Mouse (Mus musculus) liver, embryonic 12.5 days (tissue): Measurements from ENCODE around the gene Cdkn2aipnl. TPM values are rescaled to one million over a fixed set of nuclear protein-coding genes. Genes with fewer than 3 reads are reported as not detected.

ENCODE experiments used
- ATAC-seq: fragments of 200-750 bp; cut with Nextera tagmentation; 2 replicates; pipeline ENCODE4 v1.8.0; 2017; ENCODE audit warnings: moderate number of reproducible peaks, mild to moderate bottlenecking, moderate library complexity
- H3K27ac ChIP-seq: fragments of 300-500 bp; sonication (generic); 2 replicates; pipeline ENCODE4 v1.5.1; 2016; ENCODE audit warnings: mild to moderate bottlenecking
- H3K27me3 ChIP-seq: fragments of 300-500 bp; sonication (generic); replicated peaks from 2 replicates; pipeline ENCODE4 v1.6.1; 2016; ENCODE audit warnings: mild to moderate bottlenecking, moderate library complexity
- H3K36me3 ChIP-seq: fragments of 300-500 bp; sonication (generic); 2 replicates; pipeline ENCODE4 v1.6.1; 2016; ENCODE audit warnings: mild to moderate bottlenecking, moderate library complexity
- H3K4me1 ChIP-seq: fragments of 300-500 bp; sonication (generic); 2 replicates; pipeline ENCODE4 v1.6.1; 2016
- H3K4me2 ChIP-seq: fragments of 300-500 bp; sonication (generic); 2 replicates; pipeline ENCODE4 v1.6.1; 2016; ENCODE audit warnings: mild to moderate bottlenecking, moderate library complexity
- H3K4me3 ChIP-seq: fragments of 300-500 bp; sonication (generic); 2 replicates; pipeline ENCODE4 v1.5.1; 2016; ENCODE audit warnings: mild to moderate bottlenecking, moderate library complexity
- H3K9ac ChIP-seq: fragments of 300-500 bp; sonication (generic); 2 replicates; pipeline ENCODE4 v1.6.1; 2016; ENCODE audit warnings: mild to moderate bottlenecking, moderate library complexity
- H3K9me3 ChIP-seq: fragments of 300-500 bp; sonication (generic); replicated peaks from 2 replicates; pipeline ENCODE4 v1.6.1; 2016; ENCODE audit warnings: mild to moderate bottlenecking, moderate library complexity
- WGBS: fragments of 180-500 bp; shearing (Covaris S2); methylation state at CpG from one replicate; pipeline ENCODE4 v1.1.7; 2016; ENCODE audit not compliant: insufficient replicate concordance; 5-methylcytosine and 5-hydroxymethylcytosine counted together
- polyA plus RNA-seq: library from polyadenylated mRNA; unstranded; fragments of >200 nt; fragmentation: Nextera tagmentation; extraction: Ambion mirVana; gene quantifications from 2 replicates; pipeline ENCODE4 v1.2.1, GENCODE M21; 2016

The Cdkn2aipnl gene
- polyA plus RNA-seq, 1 experiment from 2014 or later, result 77.3 TPM

- peaks cover 34% of the 10 kb centered on the region for H3K36me3 ChIP-seq
- H3K9ac ChIP-seq, result peak overlapping the region; percentile 95
- peak overlapping the region; percentile 91 for H3K4me2 ChIP-seq
- no peaks in the 10 kb centered on the region for H3K27me3 ChIP-seq
- H3K27ac ChIP-seq, result peak overlapping the region; percentile 91
- no peaks in the 10 kb centered on the region for H3K9me3 ChIP-seq
- peak; percentile 34 for ATAC-seq
- H3K4me1 ChIP-seq, result peaks cover 57% of the 10 kb centered on the region
- H3K4me3 ChIP-seq, result peak overlapping the region; percentile 98
- WGBS, result 0% methylated on average over 29 of the region's 29 CpGs
Observed at GRCm38 (mm10) chr11:51999611-52000289, 32.3 kb downstream of the Cdkn2aipnl start.

DNA sequence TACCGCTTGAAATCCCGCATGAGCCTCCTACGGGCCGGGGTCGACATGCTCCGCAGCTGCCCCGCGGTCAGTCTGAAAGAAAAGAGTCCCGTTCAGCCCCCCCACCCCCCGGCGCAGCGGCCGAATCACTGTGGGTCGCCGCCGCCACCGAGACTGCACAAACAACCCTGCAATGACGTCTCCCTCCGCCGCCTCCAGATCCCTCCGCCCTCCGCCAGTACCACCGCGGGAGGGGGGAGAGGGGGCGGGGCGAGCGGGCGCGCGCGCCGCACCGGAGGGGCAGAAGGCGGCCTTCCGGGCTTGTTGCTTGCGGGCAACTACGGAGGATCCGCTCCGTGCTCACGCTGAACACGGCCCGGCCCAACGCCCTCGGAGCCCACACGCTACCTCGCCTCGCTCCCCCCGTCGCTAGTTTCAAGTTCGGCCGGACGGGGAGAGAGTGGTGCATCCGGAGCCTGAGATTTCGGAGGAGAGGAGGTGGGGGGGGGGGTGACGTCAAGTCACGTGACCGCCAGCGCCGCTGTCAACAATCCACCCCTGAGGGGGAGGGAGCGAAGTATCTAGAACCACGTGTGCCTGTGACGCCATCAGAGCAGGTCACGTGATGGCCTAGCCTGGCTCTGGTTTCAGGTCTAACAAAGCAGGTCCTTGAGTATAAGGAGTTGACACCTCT lies 33.0 kb downstream of the Cdkn2aipnl start, which contains the start of gene Ube2b:
TSS of gene Ube2b (minus strand) at position 473 of the 673 bp plus-strand sequence.
- H3K4me2 ChIP-seq, result peak within 1 kb of the TSS; percentile 91
- no peaks in the 10 kb centered on the region for H3K27me3 ChIP-seq
- peak within 1 kb of the TSS; percentile 98 for H3K4me3 ChIP-seq
- no peaks in the 10 kb centered on the region for H3K9me3 ChIP-seq
- H3K4me1 ChIP-seq, result peaks cover 62% of the 10 kb centered on the region
- peak within 1 kb of the TSS; percentile 91 for H3K27ac ChIP-seq
- H3K9ac ChIP-seq, result peak within 1 kb of the TSS; percentile 95
- peaks cover 27% of the 10 kb centered on the region for H3K36me3 ChIP-seq
- peak; percentile 78 for ATAC-seq
- under 1% methylated on average over 57 of the region's 63 CpGs for WGBS

DNA sequence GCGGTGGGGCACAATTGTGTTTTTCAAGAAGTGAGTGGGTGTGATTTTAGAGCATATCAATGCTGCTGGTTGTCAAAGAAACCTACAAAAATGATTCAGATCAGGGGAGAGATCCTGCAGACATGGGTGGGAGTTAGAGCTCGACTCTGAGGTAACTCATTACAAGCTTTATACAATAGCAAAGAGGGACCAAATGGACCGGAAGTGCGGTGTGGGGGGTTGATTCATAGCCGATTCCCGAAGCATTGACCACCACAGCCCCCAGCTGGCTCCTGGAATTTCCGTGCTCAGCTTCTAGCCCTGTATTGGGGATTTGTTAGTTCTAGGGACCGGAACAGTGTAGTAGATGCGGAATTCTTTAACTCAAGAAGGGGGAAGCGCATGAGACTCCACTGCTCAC lies 33.9 kb downstream of the Cdkn2aipnl start:
- WGBS, result 60% methylated on average over 10 of the region's 10 CpGs
- Histone ChIP-seq H3K36me3 (peaks cover 18% of the 10 kb centered on the region), H3K9ac (no peak overlapping the region; the same call in 1 of the 2 replicates), H3K27ac (peak overlapping the region; percentile 60; the same call in 1 of the 2 replicates), H3K9me3 (no peaks in the 10 kb centered on the region), H3K4me2 (peak overlapping the region; percentile 91), H3K4me3 (peak overlapping the region; percentile 98; the same call in 1 of the 2 replicates), H3K4me1 (peaks cover 71% of the 10 kb centered on the region), H3K27me3 (no peaks in the 10 kb centered on the region)
- no peak for ATAC-seq

GRCm38 (mm10) chr11:52001861-52002260 lies 34.4 kb downstream of the Cdkn2aipnl start:
- peaks cover 72% of the 10 kb centered on the region for H3K4me1 ChIP-seq
- peaks cover 13% of the 10 kb centered on the region for H3K36me3 ChIP-seq
- no peak overlapping the region for H3K9ac ChIP-seq
- H3K27ac ChIP-seq, result no peak overlapping the region
- H3K9me3 ChIP-seq, result no peaks in the 10 kb centered on the region
- no peaks in the 10 kb centered on the region for H3K27me3 ChIP-seq
- no peak for ATAC-seq
- H3K4me2 ChIP-seq, result peak overlapping the region; percentile 91
- WGBS, result 85% methylated on average over 8 of the region's 8 CpGs
- H3K4me3 ChIP-seq, result no peak overlapping the region

DNA sequence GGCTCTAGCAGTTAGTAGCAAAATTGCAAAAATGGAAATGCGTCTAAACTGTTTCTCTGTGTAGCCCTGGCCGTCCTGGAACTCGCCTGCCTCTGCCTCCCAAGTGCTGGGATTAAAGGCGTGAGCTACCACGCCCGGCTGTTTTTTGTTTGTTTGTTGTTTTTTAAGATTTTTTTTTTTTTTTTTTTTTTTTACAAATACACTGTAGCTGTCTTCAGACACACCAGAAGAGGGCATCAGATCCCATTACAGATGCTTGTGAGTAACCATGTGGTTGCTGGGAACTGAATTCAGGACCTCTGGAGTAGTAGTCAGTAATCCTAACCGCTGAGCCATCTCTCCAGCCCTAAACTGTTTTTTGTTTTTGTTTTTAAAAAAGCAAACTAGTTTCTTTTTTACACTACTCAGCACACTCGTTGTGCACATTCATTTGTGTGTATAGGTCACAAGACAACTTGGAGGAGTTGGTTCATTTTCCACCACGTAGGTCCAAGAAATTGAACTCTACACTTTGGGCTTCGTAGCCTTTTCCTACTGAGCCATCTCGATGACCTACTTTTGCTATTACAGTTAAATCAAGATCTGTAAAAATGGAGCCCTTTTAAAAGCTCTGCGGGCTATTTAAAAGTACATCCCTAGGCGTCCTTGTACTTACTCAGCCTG lies 35.5 kb downstream of the Cdkn2aipnl start:
- H3K36me3 ChIP-seq, result peaks cover 2% of the 10 kb centered on the region
- no peak for ATAC-seq
- peak overlapping the region; percentile 85 for H3K4me3 ChIP-seq
- H3K4me1 ChIP-seq, result peaks cover 63% of the 10 kb centered on the region
- H3K27ac ChIP-seq, result peak overlapping the region; percentile 86
- H3K9me3 ChIP-seq, result no peaks in the 10 kb centered on the region
- 70% methylated on average over 13 of the region's 13 CpGs for WGBS
- H3K27me3 ChIP-seq, result no peaks in the 10 kb centered on the region
- H3K4me2 ChIP-seq, result peak overlapping the region; percentile 90
- peak overlapping the region; percentile 84 for H3K9ac ChIP-seq

GRCm38 (mm10) chr11:52003505-52003771 lies 36.0 kb downstream of the Cdkn2aipnl start:
- Histone ChIP-seq H3K9ac (peak overlapping the region; percentile 84), H3K4me2 (peak overlapping the region; percentile 90), H3K27ac (peak overlapping the region; percentile 86), H3K4me3 (peak overlapping the region; percentile 85), H3K9me3 (no peaks in the 10 kb centered on the region), H3K4me1 (peaks cover 59% of the 10 kb centered on the region), H3K36me3 (no peaks in the 10 kb centered on the region), H3K27me3 (no peaks in the 10 kb centered on the region)
- WGBS, result 17% methylated on average over 4 of the region's 4 CpGs
- no peak for ATAC-seq

GRCm38 (mm10) chr11:52003772-52004528 lies 36.5 kb downstream of the Cdkn2aipnl start, which contains the start of gene Cdkl3:
Gene Cdkl3 (plus strand): TSS chr11:52004221.
- no peaks in the 10 kb centered on the region for H3K27me3 ChIP-seq
- H3K4me2 ChIP-seq, result peak within 1 kb of the TSS; percentile 90
- H3K36me3 ChIP-seq, result no peaks in the 10 kb centered on the region
- peak within 1 kb of the TSS; percentile 85 for H3K4me3 ChIP-seq
- peak; percentile 91 for ATAC-seq
- peak within 1 kb of the TSS; percentile 84 for H3K9ac ChIP-seq
- H3K9me3 ChIP-seq, result no peaks in the 10 kb centered on the region
- peak within 1 kb of the TSS; percentile 86 for H3K27ac ChIP-seq
- H3K4me1 ChIP-seq, result peaks cover 54% of the 10 kb centered on the region
- under 1% methylated on average over 50 of the region's 51 CpGs for WGBS

- 49% methylated on average over 2 of the region's 2 CpGs for WGBS
- no peak for ATAC-seq
- peak overlapping the region; percentile 1; the same call in 1 of the 2 replicates for H3K9ac ChIP-seq
- no peaks in the 10 kb centered on the region for H3K27me3 ChIP-seq
- no peak overlapping the region for H3K4me2 ChIP-seq
- H3K36me3 ChIP-seq, result no peaks in the 10 kb centered on the region
- H3K9me3 ChIP-seq, result no peaks in the 10 kb centered on the region
- peaks cover 47% of the 10 kb centered on the region for H3K4me1 ChIP-seq
- no peak overlapping the region for H3K27ac ChIP-seq
- no peak overlapping the region for H3K4me3 ChIP-seq
Observed at GRCm38 (mm10) chr11:52005586-52005985, 38.1 kb downstream of the Cdkn2aipnl start.

- Histone ChIP-seq H3K4me1 (peaks cover 4% of the 10 kb centered on the region; the same call in 1 of the 2 replicates), H3K27me3 (no peaks in the 10 kb centered on the region), H3K4me2 (no peak overlapping the region), H3K27ac (no peak overlapping the region), H3K36me3 (no peaks in the 10 kb centered on the region), H3K9ac (no peak overlapping the region), H3K9me3 (no peaks in the 10 kb centered on the region), H3K4me3 (no peak overlapping the region)
- ATAC-seq, result no peak
- 73% methylated on average over 11 of the region's 11 CpGs for WGBS
Observed at GRCm38 (mm10) chr11:52011011-52011410, 43.5 kb downstream of the Cdkn2aipnl start.

DNA sequence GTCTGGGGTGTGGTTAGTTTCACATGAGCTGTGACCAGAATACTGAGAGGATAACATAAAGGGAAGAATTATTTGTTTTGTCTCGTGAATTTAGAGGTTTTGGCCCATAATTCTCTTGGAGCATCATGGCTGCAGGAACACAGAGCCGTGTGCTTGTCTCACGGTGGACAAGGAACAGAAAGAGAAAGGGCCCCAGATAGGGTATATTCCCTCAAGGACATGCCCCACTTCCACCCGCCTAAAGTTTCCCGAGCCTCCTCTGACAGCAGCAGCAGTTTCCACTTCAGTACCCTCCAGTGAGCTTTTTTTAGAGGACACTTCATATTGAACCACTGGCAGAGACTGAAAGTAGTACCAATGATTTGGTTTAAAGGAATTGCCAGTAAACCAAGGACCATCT lies 44.1 kb downstream of the Cdkn2aipnl start:
- H3K36me3 ChIP-seq, result no peaks in the 10 kb centered on the region
- H3K4me1 ChIP-seq, result no peaks in the 10 kb centered on the region
- no peaks in the 10 kb centered on the region for H3K27me3 ChIP-seq
- ATAC-seq, result no peak
- no peak overlapping the region for H3K4me3 ChIP-seq
- H3K27ac ChIP-seq, result no peak overlapping the region
- 73% methylated on average over 5 of the region's 5 CpGs for WGBS
- no peaks in the 10 kb centered on the region for H3K9me3 ChIP-seq
- H3K9ac ChIP-seq, result no peak overlapping the region
- H3K4me2 ChIP-seq, result no peak overlapping the region

DNA sequence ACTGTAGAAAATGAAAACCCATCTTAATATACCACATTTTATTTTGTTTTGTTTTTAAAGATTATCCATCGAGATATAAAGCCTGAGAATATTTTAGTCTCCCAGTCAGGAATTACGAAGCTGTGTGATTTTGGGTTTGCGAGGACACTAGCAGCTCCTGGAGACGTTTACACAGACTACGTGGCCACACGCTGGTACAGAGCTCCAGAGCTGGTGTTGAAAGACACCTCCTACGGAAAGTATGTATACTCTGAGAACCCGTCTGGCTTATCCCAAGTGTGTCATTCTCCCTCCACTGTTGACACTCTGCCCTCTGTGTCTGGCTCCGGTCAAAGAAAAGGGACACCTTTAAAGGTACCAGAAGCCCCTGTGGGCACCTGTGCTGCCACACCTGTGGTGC lies 50.8 kb downstream of the Cdkn2aipnl start:
- Histone ChIP-seq H3K4me2 (no peak overlapping the region), H3K27me3 (no peaks in the 10 kb centered on the region), H3K36me3 (no peaks in the 10 kb centered on the region), H3K27ac (no peak overlapping the region), H3K9me3 (no peaks in the 10 kb centered on the region), H3K9ac (no peak overlapping the region), H3K4me3 (no peak overlapping the region), H3K4me1 (no peaks in the 10 kb centered on the region)
- no peak for ATAC-seq
- 75% methylated on average over 9 of the region's 9 CpGs for WGBS
